Mouse (Mus musculus) embryonic facial prominence, embryonic 10.5 days (tissue): ENCODE results near the gene Tspan14. TPM values are rescaled to one million over a fixed set of nuclear protein-coding genes. Genes with fewer than 3 reads are reported as not detected.

Source experiments
- DNase-seq: peaks from one replicate; pipeline ENCODE4 v3.0.0-alpha.2; 2017; ENCODE audit warnings: low spot score
- H3K27ac ChIP-seq: fragments of 300-500 bp; sonication (generic); replicated peaks from 2 replicates; pipeline ENCODE4 v1.5.1; 2016; ENCODE audit warnings: mild to moderate bottlenecking
- H3K27me3 ChIP-seq: fragments of 300-500 bp; sonication (generic); replicated peaks from 2 replicates; pipeline ENCODE4 v1.6.1; 2016; ENCODE audit warnings: low read depth, mild to moderate bottlenecking; ENCODE audit not compliant: poor library complexity, severe bottlenecking
- H3K36me3 ChIP-seq: fragments of 300-500 bp; sonication (generic); replicated peaks from 2 replicates; pipeline ENCODE4 v1.6.1; 2016; ENCODE audit warnings: mild to moderate bottlenecking, moderate library complexity
- H3K4me1 ChIP-seq: fragments of 300-500 bp; sonication (generic); 2 replicates; pipeline ENCODE4 v1.6.1; 2016
- H3K4me3 ChIP-seq: fragments of 300-500 bp; sonication (generic); 2 replicates; pipeline ENCODE4 v1.5.1; 2016; ENCODE audit warnings: mild to moderate bottlenecking, moderate library complexity
- H3K9me3 ChIP-seq: fragments of 300-500 bp; sonication (generic); 2 replicates; pipeline ENCODE4 v1.6.1; 2016; ENCODE audit warnings: mild to moderate bottlenecking
- WGBS: fragments of 180-500 bp; shearing (Covaris S2); methylation state at CpG from one replicate; pipeline ENCODE4 v1.1.7; 2016; 5-methylcytosine and 5-hydroxymethylcytosine counted together
- polyA plus RNA-seq: library from polyadenylated mRNA; unstranded; fragments of >200 nt; fragmentation: Nextera tagmentation; extraction: Ambion mirVana; gene quantifications from 2 replicates; pipeline ENCODE4 v1.2.1, GENCODE M21; 2016

Tspan14 gene
- polyA plus RNA-seq, 1 experiment from 2014 or later: 88.1 TPM

DNA sequence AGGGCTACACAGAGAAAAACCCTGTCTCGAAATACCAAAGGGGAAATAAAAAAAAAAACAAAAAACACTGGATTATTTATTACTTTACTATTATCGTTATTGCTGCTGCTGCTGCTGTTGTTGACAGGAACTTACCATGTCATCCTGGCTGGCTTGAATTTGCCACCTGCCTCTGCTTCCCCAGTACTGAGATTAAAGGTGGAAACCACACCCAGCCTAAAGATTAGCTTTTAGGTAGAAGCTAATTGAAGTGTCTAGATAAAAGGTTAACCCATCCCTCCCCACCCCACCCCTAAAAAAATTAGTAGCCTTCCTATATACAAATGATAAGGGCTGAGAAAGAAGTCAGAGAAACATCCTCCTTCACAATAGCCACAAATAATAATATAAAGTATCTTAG, 22.8 kb downstream of the Tspan14 start:
- WGBS: 90% methylated on average over 2 of the region's 2 CpGs
- Histone ChIP-seq H3K27me3 (no peaks in the 10 kb centered on the region), H3K4me1 (peaks cover 18% of the 10 kb centered on the region), H3K4me3 (no peak overlapping the region), H3K9me3 (no peaks in the 10 kb centered on the region), H3K36me3 (peaks cover 33% of the 10 kb centered on the region), H3K27ac (no peak overlapping the region)
- DNase-seq: no peak

DNA sequence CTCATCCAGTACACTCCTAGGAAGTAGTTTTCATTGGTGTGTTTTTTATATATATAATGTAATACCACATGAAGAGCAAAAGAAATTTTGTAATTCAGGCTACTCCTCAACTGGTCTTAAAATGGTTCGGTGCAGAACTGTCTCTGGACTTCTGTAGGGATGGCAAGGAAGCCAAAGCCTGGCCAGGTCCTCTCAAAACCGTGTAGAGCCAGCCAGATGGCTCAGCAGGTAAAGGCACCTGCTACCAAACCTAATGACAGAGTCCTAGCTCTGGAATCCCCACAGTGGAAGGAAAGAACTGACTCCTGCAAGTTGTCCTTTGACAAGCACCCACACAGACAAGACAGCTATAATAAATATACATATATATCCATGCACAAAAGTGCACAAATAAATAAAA, 24.2 kb downstream of the Tspan14 start:
- H3K27ac ChIP-seq: no peak overlapping the region
- H3K27me3 ChIP-seq: no peaks in the 10 kb centered on the region
- WGBS: 86% methylated on average over 2 of the region's 2 CpGs
- peaks cover 21% of the 10 kb centered on the region for H3K36me3 ChIP-seq
- DNase-seq: no peak
- H3K4me3 ChIP-seq: no peak overlapping the region
- H3K9me3 ChIP-seq: no peaks in the 10 kb centered on the region
- peaks cover 8% of the 10 kb centered on the region for H3K4me1 ChIP-seq

DNA sequence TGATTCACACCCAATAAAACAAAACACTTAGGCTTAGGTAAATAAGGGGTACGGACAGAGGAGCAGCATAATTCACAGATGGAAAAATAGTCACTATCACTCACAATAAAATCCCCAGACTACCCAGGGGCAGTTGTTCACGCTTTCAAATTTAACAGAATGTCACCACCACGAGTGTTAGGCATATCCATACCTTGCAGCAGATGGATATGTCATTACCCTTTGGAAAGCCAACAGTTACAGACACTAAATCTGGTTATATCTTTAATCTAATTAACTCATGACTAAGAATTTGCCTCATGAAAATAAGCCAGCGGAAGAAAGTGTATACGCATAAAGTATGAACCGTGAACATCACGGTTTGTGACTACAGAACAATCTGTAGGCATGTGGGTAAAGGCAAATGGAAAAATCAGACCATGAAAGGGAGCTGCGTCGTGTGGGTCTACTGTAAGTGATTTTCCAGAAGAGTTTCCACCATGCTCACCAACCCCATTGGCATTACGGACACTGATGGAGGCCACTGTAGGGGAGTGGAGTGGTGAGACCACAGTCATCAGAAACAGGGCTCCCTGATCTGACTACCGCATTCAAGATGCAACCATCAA, 28.1 kb downstream of the Tspan14 start:
- Histone ChIP-seq H3K27me3 (no peaks in the 10 kb centered on the region), H3K27ac (no peak overlapping the region), H3K9me3 (no peaks in the 10 kb centered on the region), H3K4me3 (no peak overlapping the region), H3K36me3 (peaks cover 11% of the 10 kb centered on the region), H3K4me1 (peaks cover 21% of the 10 kb centered on the region)
- no peak for DNase-seq
- 92% methylated on average over 11 of the region's 11 CpGs for WGBS

DNA sequence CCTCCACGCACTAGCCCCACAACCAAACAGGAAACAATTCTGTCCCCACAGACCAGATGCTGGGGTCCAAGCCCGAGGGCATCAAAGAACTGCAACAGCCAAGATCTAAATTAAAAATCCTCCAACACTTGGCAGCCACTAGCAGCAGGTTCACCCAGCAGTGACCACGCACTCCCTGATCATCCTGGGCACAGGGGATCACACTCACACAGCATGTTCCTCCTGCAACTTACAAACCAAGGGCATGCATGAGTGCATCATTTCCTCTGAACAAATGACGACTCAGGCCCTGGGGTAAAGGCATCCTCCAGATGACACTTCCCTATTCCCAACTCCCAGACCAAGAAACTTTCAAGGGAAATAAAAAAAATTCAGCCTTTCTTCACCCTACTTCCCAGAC, 29.6 kb downstream of the Tspan14 start:
- WGBS: 62% methylated on average over 4 of the region's 4 CpGs
- no peak for DNase-seq
- Histone ChIP-seq H3K36me3 (peaks cover 25% of the 10 kb centered on the region), H3K27ac (no peak overlapping the region), H3K4me1 (peaks cover 33% of the 10 kb centered on the region), H3K9me3 (no peaks in the 10 kb centered on the region), H3K4me3 (no peak overlapping the region), H3K27me3 (no peaks in the 10 kb centered on the region)

DNA sequence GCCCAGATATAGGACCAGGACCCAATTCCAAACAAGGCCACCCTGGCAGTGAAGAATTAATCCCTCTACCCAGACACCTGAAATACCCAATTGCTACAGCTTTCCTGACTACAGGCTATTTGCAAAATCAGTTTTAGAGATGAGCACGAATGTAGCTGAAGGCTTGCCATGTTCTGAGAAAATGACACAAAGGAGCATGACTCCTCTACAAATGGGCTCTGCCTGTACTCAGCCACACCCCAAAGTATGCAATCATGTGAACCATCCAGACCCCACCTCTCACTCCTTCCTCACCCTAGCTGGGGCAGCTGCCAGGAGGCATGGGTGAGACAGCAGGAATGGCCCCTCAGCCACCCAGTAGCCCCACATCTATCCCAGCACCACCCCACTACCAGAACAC, 31.1 kb downstream of the Tspan14 start:
- no peak overlapping the region for H3K27ac ChIP-seq
- peaks cover 49% of the 10 kb centered on the region for H3K4me1 ChIP-seq
- no peaks in the 10 kb centered on the region for H3K9me3 ChIP-seq
- peaks cover 25% of the 10 kb centered on the region for H3K36me3 ChIP-seq
- H3K4me3 ChIP-seq: no peak overlapping the region
- no peaks in the 10 kb centered on the region for H3K27me3 ChIP-seq
- DNase-seq: no peak
- WGBS: 93% methylated on average over 1 of the region's 1 CpGs

DNA sequence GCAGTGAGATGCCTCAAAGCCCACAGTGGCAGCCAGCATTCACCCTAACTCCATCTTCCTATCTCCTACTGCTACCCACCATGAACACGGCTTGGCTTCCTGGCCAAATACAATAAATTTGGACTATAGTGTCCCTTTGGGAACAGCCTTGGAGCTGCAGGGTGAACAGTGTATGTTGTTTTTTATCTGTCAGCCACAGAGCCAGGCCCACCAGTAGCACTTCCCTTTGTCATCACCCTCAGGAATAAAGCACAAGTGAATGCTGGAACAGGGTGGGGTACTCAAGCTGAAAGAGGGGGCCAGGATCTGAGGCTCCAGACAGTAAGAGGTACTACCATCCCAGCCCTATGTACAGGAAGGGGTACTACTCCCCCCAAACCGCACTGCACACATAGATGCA, 31.6 kb downstream of the Tspan14 start:
- Histone ChIP-seq H3K4me1 (peaks cover 48% of the 10 kb centered on the region), H3K27ac (no peak overlapping the region), H3K36me3 (peaks cover 25% of the 10 kb centered on the region), H3K4me3 (no peak overlapping the region), H3K9me3 (no peaks in the 10 kb centered on the region), H3K27me3 (no peaks in the 10 kb centered on the region)
- WGBS: 88% methylated on average over 2 of the region's 2 CpGs
- DNase-seq: no peak

DNA sequence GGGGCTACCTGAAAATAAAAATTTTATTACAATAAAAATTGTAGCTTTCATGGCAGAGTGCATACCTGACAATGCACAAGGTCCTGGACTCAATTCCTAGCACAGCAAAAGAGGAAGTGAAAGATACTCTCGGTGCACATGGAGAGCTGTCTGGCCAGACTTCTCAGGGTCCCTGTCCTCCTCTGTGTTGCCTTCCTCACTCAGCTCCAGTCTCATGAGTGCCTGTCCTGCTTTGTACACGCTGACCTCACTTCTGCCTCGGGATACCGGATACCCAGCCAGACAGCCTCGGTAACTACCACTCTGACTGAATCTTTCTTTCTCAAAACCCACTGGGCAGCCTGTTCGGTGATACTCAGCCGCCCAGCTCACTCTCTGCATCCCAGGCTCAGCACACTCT, 33.3 kb downstream of the Tspan14 start:
- Histone ChIP-seq H3K4me1 (peaks cover 61% of the 10 kb centered on the region), H3K36me3 (peaks cover 25% of the 10 kb centered on the region), H3K9me3 (no peaks in the 10 kb centered on the region), H3K4me3 (no peak overlapping the region), H3K27ac (0 out of 2 replicates have a peak overlapping the region, but pooled peaks have one; percentile 10), H3K27me3 (no peaks in the 10 kb centered on the region)
- 84% methylated on average over 7 of the region's 7 CpGs for WGBS
- no peak for DNase-seq

DNA sequence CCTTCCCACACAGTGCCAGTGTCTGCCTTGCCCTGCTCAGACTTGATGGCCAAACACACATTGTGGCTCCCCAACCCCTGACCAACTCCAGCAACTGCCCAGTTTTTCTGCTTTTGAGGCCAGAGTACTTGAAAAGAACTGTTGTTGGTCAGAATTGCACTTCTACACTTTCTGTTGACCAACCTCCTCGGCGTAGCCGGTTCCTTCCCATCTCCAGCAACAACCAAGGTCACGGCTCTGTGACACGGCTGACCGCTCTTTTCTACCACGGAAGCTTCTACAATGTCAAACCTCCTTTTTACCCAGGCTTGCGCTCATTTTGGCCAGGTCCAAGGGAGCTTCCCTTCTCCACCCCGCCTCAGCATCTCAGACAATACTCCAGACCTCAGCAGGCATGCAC, 34.4 kb downstream of the Tspan14 start:
- H3K27ac ChIP-seq: 0 out of 2 replicates have a peak overlapping the region, but pooled peaks have one; percentile 0
- no peaks in the 10 kb centered on the region for H3K27me3 ChIP-seq
- peaks cover 25% of the 10 kb centered on the region for H3K36me3 ChIP-seq
- H3K9me3 ChIP-seq: no peaks in the 10 kb centered on the region
- peaks cover 67% of the 10 kb centered on the region for H3K4me1 ChIP-seq
- H3K4me3 ChIP-seq: no peak overlapping the region
- 91% methylated on average over 9 of the region's 9 CpGs for WGBS
- no peak for DNase-seq

DNA sequence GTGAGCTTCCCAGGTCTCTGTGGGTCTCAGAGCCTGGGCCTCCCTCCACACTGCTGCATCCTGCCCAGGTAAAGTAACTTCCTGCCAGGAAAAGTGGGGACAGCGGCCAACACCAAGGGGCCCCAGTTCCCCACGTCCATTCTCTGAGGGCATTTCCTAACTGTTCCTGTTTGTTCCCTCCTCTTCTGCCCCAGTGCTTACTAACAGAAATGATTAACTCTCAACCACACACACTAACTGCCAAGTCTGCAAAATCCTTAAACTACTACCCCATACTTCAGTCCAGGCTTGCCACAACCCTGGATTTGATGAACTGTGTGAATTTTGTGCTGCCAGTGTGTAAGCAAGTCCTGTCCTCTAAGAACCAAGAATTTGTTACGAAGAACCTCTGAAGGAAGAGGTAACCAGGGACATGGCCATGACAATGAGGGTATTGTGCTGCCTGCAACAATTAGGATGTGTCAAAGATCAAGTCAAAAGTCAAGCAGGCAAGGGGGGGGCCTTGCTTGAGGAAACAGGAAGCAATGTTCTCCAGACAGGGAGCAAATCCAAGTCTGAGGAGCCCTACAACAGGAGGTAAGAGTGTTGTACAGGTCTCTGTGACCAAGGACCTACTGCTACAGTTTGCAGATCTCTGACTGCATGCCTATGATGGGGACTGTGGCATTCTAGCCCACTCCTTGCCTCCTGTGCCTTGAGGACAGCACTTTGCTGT, 35.3 kb downstream of the Tspan14 start:
- Histone ChIP-seq H3K27me3 (no peaks in the 10 kb centered on the region), H3K36me3 (peaks cover 24% of the 10 kb centered on the region), H3K4me1 (peaks cover 68% of the 10 kb centered on the region), H3K9me3 (no peaks in the 10 kb centered on the region), H3K27ac (peak overlapping the region; percentile 44; the same call in 1 of the 2 replicates), H3K4me3 (no peak overlapping the region)
- WGBS: 38% methylated on average over 3 of the region's 3 CpGs
- no peak for DNase-seq

DNA sequence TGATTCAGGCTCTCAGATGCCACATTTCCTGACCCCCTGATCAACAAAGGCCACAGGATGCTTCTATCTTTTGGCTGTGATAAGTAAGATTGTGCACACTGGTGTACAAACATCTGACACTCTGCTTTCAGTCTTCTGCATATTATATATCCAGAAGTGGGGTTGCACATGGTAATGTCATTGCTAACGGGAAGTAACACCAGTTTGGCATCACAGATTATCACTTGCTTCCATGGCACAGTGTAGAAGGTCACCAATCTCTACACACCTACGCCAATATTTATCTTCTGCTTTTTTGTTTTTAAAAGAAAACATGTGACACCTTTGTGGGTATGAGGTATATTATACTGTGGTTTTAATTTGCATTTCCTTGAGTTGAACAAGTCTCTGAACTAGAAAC, 36.7 kb downstream of the Tspan14 start:
- H3K4me3 ChIP-seq: no peak overlapping the region
- no peak overlapping the region for H3K27ac ChIP-seq
- H3K9me3 ChIP-seq: no peaks in the 10 kb centered on the region
- WGBS: 90% methylated on average over 2 of the region's 2 CpGs
- H3K36me3 ChIP-seq: peaks cover 31% of the 10 kb centered on the region
- peaks cover 67% of the 10 kb centered on the region for H3K4me1 ChIP-seq
- H3K27me3 ChIP-seq: no peaks in the 10 kb centered on the region
- DNase-seq: no peak

DNA sequence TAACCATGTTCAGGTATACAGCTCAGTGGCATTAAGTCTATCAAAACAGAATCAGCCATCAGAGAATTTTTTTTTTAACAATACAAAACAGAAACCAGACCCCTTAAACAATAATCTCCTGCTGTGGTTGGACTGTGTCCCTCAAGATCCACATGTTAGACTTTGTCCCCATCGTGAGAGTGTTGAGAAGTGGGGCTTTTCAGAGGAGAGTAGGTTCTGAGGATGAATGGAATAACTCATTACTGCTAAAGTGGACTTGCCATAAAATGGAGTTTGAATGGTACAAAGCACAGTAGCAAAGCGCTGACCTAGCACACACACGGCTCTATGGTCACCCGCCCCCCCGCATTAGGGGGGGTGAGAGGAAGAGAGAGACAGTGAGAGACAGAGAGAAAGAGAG, 37.7 kb downstream of the Tspan14 start:
- H3K4me3 ChIP-seq: no peak overlapping the region
- no peak overlapping the region for H3K27ac ChIP-seq
- DNase-seq: no peak
- H3K27me3 ChIP-seq: no peaks in the 10 kb centered on the region
- 83% methylated on average over 5 of the region's 5 CpGs for WGBS
- H3K4me1 ChIP-seq: peaks cover 70% of the 10 kb centered on the region
- H3K36me3 ChIP-seq: peaks cover 30% of the 10 kb centered on the region
- no peaks in the 10 kb centered on the region for H3K9me3 ChIP-seq

DNA sequence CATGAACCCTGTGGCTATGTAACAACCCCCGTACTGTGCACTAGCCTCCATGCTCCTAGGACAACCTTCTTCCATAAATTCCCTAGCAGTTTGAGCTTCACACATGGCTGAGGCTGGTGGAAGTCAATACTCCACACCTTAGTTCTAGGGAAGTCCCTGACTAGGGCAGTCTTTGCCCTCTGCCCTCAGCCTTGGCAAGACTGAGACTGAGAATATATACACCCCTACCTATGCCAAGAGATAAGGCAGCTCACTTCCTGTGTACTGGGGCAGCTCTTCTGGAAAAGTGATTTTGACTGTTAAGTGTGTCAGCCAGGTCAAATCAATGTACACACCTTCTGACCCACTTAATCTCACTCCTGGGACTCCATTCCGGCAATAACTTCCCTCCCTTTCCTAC, 39.6 kb downstream of the Tspan14 start:
- Histone ChIP-seq H3K4me1 (peaks cover 53% of the 10 kb centered on the region), H3K27ac (no peak overlapping the region), H3K9me3 (no peaks in the 10 kb centered on the region), H3K27me3 (no peaks in the 10 kb centered on the region), H3K4me3 (no peak overlapping the region), H3K36me3 (peaks cover 26% of the 10 kb centered on the region)
- DNase-seq: no peak
- 76% methylated on average over 2 of the region's 2 CpGs for WGBS
